Mouse (Mus musculus): ENCODE measurements around the gene Sema3d.

DNA sequence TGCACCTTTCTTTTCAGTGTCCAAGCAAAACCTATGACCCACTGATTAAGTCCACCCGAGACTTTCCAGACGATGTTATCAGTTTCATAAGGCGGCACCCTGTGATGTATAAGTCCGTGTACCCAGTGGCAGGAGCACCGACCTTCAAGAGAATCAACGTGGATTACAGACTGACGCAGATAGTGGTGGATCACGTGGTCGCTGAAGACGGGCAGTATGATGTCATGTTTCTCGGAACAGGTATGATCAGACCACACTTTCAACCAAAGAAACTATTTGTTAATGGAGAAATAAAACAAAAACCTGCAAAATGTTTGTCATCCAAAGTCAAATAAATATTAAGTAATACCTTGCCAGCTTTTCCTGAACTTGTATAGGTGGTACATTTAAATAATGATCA, 179.9 kb downstream of the Sema3d start:
- no peak for TF ChIP-seq POLR2A (IDR thresholded peaks at IDR 0.05; ENCODE audit: insufficient read length, low read depth)
- no peak for TF ChIP-seq MYOG (IDR thresholded peaks at IDR 0.05; ENCODE audit: control insufficient read depth in 1 of 3, insufficient read depth in 1 of 3, insufficient read length in 2 of 3, low read depth in 2 of 3)
- no peak for TF ChIP-seq MAX (IDR thresholded peaks at IDR 0.05; ENCODE audit: low read depth)
- no peak for TF ChIP-seq REST (IDR thresholded peaks at IDR 0.05; ENCODE audit: insufficient read depth, insufficient read length)
- TF ChIP-seq USF1 (IDR thresholded peaks at IDR 0.05; ENCODE audit: low read depth): no peak
- TF ChIP-seq SRF (IDR thresholded peaks at IDR 0.05; ENCODE audit: control insufficient read depth, insufficient read length, low read depth): no peak
- TF ChIP-seq CEBPB (IDR thresholded peaks at IDR 0.05; ENCODE audit: insufficient read depth, poor library complexity, severe bottlenecking): no peak
- TF ChIP-seq TCF12 (IDR thresholded peaks at IDR 0.05; ENCODE audit: insufficient read depth, poor library complexity, severe bottlenecking): no peak
- no peak for TF ChIP-seq POLR2AphosphoS2 (IDR thresholded peaks at IDR 0.05; ENCODE audit: insufficient read length, low read depth)
- TF ChIP-seq E2F4 (IDR thresholded peaks at IDR 0.05; ENCODE audit: insufficient read depth): no peak
- TF ChIP-seq MYOD1 (IDR thresholded peaks at IDR 0.05; ENCODE audit: control insufficient read depth in 1 of 3, insufficient read length in 2 of 3, low read depth in 2 of 3): no peak
- TF ChIP-seq TCF3 (IDR thresholded peaks at IDR 0.05; ENCODE audit: insufficient read length, low read depth): no peak

Measured in myocyte (in vitro differentiated cells).